Mouse (Mus musculus) heart, adult 2 months (tissue): ENCODE measurements around the gene Mxi1. TPM values are rescaled to one million over a fixed set of nuclear protein-coding genes. Genes with fewer than 3 reads are reported as not detected.

Experiments
- DNase-seq, 2 experiments: peaks; one replicate each; pipeline ENCODE4 v3.0.0; 2021
- H3K27ac ChIP-seq: fragments of 200-600 bp; 2 replicates; pipeline ENCODE4 v1.8.1; 2022
- H3K27me3 ChIP-seq: fragments of 200-500 bp; 2 replicates; pipeline ENCODE4 v1.6.1; 2012; ENCODE audit warnings: mild to moderate bottlenecking, low read length, inconsistent platforms, mixed read lengths; ENCODE audit not compliant: control insufficient read depth, insufficient read depth
- H3K36me3 ChIP-seq: fragments of 200-500 bp; 2 replicates; pipeline ENCODE4 v1.6.1; 2012; ENCODE audit warnings: low read length, inconsistent platforms; ENCODE audit not compliant: control insufficient read depth, insufficient read depth
- H3K4me1 ChIP-seq: fragments of 200-500 bp; 2 replicates; pipeline ENCODE4 v1.6.1; 2011; ENCODE audit warnings: low read length; ENCODE audit not compliant: control insufficient read depth, insufficient read depth
- H3K4me3 ChIP-seq: fragments of 200-600 bp; 2 replicates; pipeline ENCODE4 v1.8.1; 2022
- H3K79me2 ChIP-seq: fragments of 200-500 bp; replicated peaks from 2 replicates; pipeline ENCODE4 v1.6.1; 2012; ENCODE audit warnings: mild to moderate bottlenecking, inconsistent platforms, low read length, moderate library complexity, mixed read lengths; ENCODE audit not compliant: control insufficient read depth, insufficient read depth
- H3K9ac ChIP-seq: fragments of 200-500 bp; 2 replicates; pipeline ENCODE4 v1.6.1; 2012; ENCODE audit warnings: low read depth, mild to moderate bottlenecking, control low read depth, inconsistent platforms, low read length, mixed read lengths
- CTCF ChIP-seq: fragments of 200-600 bp; IDR thresholded peaks from 2 replicates; pipeline ENCODE4 v1.8.1; 2022; ENCODE audit warnings: antibody characterized with exemption, mild to moderate bottlenecking, moderate library complexity
- EP300 ChIP-seq: fragments of 200-500 bp; IDR thresholded peaks from 2 replicates; pipeline ENCODE4 v1.6.1; 2011; ENCODE audit warnings: low read depth, low read length, control low read depth; ENCODE audit not compliant: insufficient read depth
- POLR2A ChIP-seq: fragments of 200-500 bp; IDR thresholded peaks from 2 replicates; pipeline ENCODE4 v1.6.1; 2011; ENCODE audit warnings: mild to moderate bottlenecking, low read depth, low read length, control low read depth; ENCODE audit not compliant: insufficient read depth
- WGBS: fragments of 180-500 bp; shearing (Covaris S2); methylation state at CpG from one replicate; pipeline ENCODE4 v1.1.7; 2018; 5-methylcytosine and 5-hydroxymethylcytosine counted together
- intact Hi-C: fragments of 180-260 bp; cut with DNase I; formaldehyde crosslinking; loops from one replicate; pipeline ENCODE4 v1.15.1; 2025
- polyA plus RNA-seq: library from polyadenylated mRNA; depleted of rRNA; stranded (reverse); fragments of >200 nt; gene quantifications from 2 replicates; pipeline ENCODE4 v1.2.3, GENCODE M21; 2012
- total RNA-seq, 2 experiments: library from RNA; stranded (reverse); gene quantifications; 2 replicates each; pipeline ENCODE4 v1.2.3; 2021

Mxi1 gene
- total and polyA plus RNA-seq, 3 experiments, result 20.9 to 49.6 (median 38.7) TPM

- Histone ChIP-seq H3K4me1 (peaks cover 9% of the 10 kb centered on the region), H3K27me3 (no peaks in the 10 kb centered on the region), H3K36me3 (no peaks in the 10 kb centered on the region), H3K27ac (peak overlapping the region; percentile 99), H3K4me3 (peak overlapping the region; percentile 63), H3K9ac (peak overlapping the region; percentile 81), H3K79me2 (peaks cover 3% of the 10 kb centered on the region; the same call in 1 of the 2 replicates)
- TF ChIP-seq POLR2A, result peak; percentile 41
- TF ChIP-seq CTCF, result no peak
- WGBS, result under 1% methylated on average over 63 of the region's 63 CpGs
- intact Hi-C loops, result loop anchor here (1.0 to 5.0 kb wide), 4 partner anchors 16 to 306 kb away; partner anchors contain the start of gene Add3
- peak; percentile 86 to 87 for DNase-seq
Observed at GRCm38 (mm10) chr19:53312951-53313683, 2.8 kb downstream of the Mxi1 start.

GRCm38 (mm10) chr19:53313684-53314443, 3.5 kb downstream of the Mxi1 start:
- Histone ChIP-seq H3K79me2 (peaks cover 3% of the 10 kb centered on the region; the same call in 1 of the 2 replicates), H3K27me3 (no peaks in the 10 kb centered on the region), H3K9ac (peak overlapping the region; percentile 81), H3K4me3 (peak overlapping the region; percentile 63), H3K27ac (peak overlapping the region; percentile 99), H3K36me3 (no peaks in the 10 kb centered on the region), H3K4me1 (peaks cover 11% of the 10 kb centered on the region)
- intact Hi-C loops, result loop anchor here (1.0 to 5.0 kb wide), 4 partner anchors 15 to 307 kb away; partner anchors contain the start of gene Add3
- WGBS, result under 1% methylated on average over 52 of the region's 52 CpGs
- TF ChIP-seq CTCF (no peak), EP300 (peak; percentile 93; the same call in 1 of the 2 replicates), POLR2A (peak; percentile 62)
- peak; percentile 100 for DNase-seq

GRCm38 (mm10) chr19:53314530-53315208, 4.4 kb downstream of the Mxi1 start:
- 28% methylated on average over 16 of the region's 16 CpGs for WGBS
- Histone ChIP-seq H3K36me3 (no peaks in the 10 kb centered on the region), H3K27me3 (no peaks in the 10 kb centered on the region), H3K27ac (peak overlapping the region; percentile 99), H3K79me2 (peaks cover 3% of the 10 kb centered on the region; the same call in 1 of the 2 replicates), H3K4me1 (peaks cover 13% of the 10 kb centered on the region), H3K9ac (peak overlapping the region; percentile 54), H3K4me3 (peak overlapping the region; percentile 12)
- TF ChIP-seq POLR2A (no peak), EP300 (no peak), CTCF (no peak)
- no peak for DNase-seq
- intact Hi-C loops, result loop anchor here (5.0 kb wide), 3 partner anchors 117 to 307 kb away; partner anchors contain the start of gene Add3

- intact Hi-C loops, result no loop called here
- no peaks in the 10 kb centered on the region for H3K27me3 ChIP-seq
- H3K36me3 ChIP-seq, result no peaks in the 10 kb centered on the region
- no peak for DNase-seq
- H3K4me1 ChIP-seq, result peaks cover 13% of the 10 kb centered on the region
- 69% methylated on average over 7 of the region's 7 CpGs for WGBS
- TF ChIP-seq CTCF, result no peak
- TF ChIP-seq POLR2A, result no peak
- no peak overlapping the region for H3K9ac ChIP-seq
- peak overlapping the region; percentile 12; the same call in 1 of the 2 replicates for H3K4me3 ChIP-seq
- peaks cover 3% of the 10 kb centered on the region; the same call in 1 of the 2 replicates for H3K79me2 ChIP-seq
- H3K27ac ChIP-seq, result peak overlapping the region; percentile 99
Observed at GRCm38 (mm10) chr19:53315209-53315654, 4.9 kb downstream of the Mxi1 start.

- TF ChIP-seq EP300 (no peak), POLR2A (no peak), CTCF (no peak)
- no peaks in the 10 kb centered on the region for H3K27me3 ChIP-seq
- peaks cover 15% of the 10 kb centered on the region for H3K4me1 ChIP-seq
- no peak overlapping the region for H3K4me3 ChIP-seq
- intact Hi-C loops, result no loop called here
- H3K9ac ChIP-seq, result no peak overlapping the region
- DNase-seq, result no peak
- WGBS, result 95% methylated on average over 8 of the region's 8 CpGs
- H3K36me3 ChIP-seq, result no peaks in the 10 kb centered on the region
- peaks cover 3% of the 10 kb centered on the region; the same call in 1 of the 2 replicates for H3K79me2 ChIP-seq
- no peak overlapping the region for H3K27ac ChIP-seq
Observed at GRCm38 (mm10) chr19:53316105-53316504, 5.8 kb downstream of the Mxi1 start.
